Mouse (Mus musculus) hindbrain, embryonic 11.5 days (tissue): ENCODE measurements around the gene Doc2a. TPM values are rescaled to one million over a fixed set of nuclear protein-coding genes. Genes with fewer than 3 reads are reported as not detected.

ENCODE experiments used
- ATAC-seq: fragments of 200-750 bp; cut with Nextera tagmentation; 2 replicates; pipeline ENCODE4 v1.8.0; 2017; ENCODE audit warnings: mild to moderate bottlenecking, moderate TSS enrichment, moderate library complexity; ENCODE audit not compliant: low FRiP score
- DNase-seq: peaks from one replicate; pipeline ENCODE4 v3.0.0-alpha.2; 2015; ENCODE audit warnings: low spot score
- H3K27ac ChIP-seq: fragments of 300-500 bp; sonication (generic); 2 replicates; pipeline ENCODE4 v1.5.1; 2014; ENCODE audit warnings: mild to moderate bottlenecking, low read depth, low read length
- H3K27me3 ChIP-seq: fragments of 300-500 bp; sonication (generic); 2 replicates; pipeline ENCODE4 v1.6.1; 2014; ENCODE audit warnings: mild to moderate bottlenecking, low read length, moderate library complexity, mixed read lengths; ENCODE audit not compliant: control insufficient read depth, insufficient read depth
- H3K36me3 ChIP-seq: fragments of 300-500 bp; sonication (generic); 2 replicates; pipeline ENCODE4 v1.6.1; 2014; ENCODE audit warnings: mild to moderate bottlenecking, low read length, moderate library complexity, mixed read lengths; ENCODE audit not compliant: control insufficient read depth, insufficient read depth
- H3K4me1 ChIP-seq: fragments of 300-500 bp; sonication (generic); replicated peaks from 2 replicates; pipeline ENCODE4 v1.6.1; 2014; ENCODE audit warnings: low read length, mixed read lengths; ENCODE audit not compliant: control insufficient read depth, insufficient read depth
- H3K4me2 ChIP-seq: fragments of 300-500 bp; sonication (generic); replicated peaks from 2 replicates; pipeline ENCODE4 v1.6.1; 2014; ENCODE audit warnings: mild to moderate bottlenecking, low read depth, low read length
- H3K4me3 ChIP-seq: fragments of 300-500 bp; sonication (generic); 2 replicates; pipeline ENCODE4 v1.5.1; 2014; ENCODE audit warnings: low read depth, low read length
- H3K9ac ChIP-seq: fragments of 300-500 bp; sonication (generic); 2 replicates; pipeline ENCODE4 v1.6.1; 2014; ENCODE audit warnings: low read depth, low read length
- H3K9me3 ChIP-seq: fragments of 300-500 bp; sonication (generic); 2 replicates; pipeline ENCODE4 v1.6.1; 2016; ENCODE audit warnings: low read length; ENCODE audit not compliant: control insufficient read depth
- WGBS: fragments of 180-500 bp; shearing (Covaris S2); extraction: QIAGEN DNeasy Blood & Tissue Kit; methylation state at CpG from one replicate; pipeline ENCODE4 v1.1.7; 2014; 5-methylcytosine and 5-hydroxymethylcytosine counted together
- polyA plus RNA-seq: library from polyadenylated mRNA; unstranded; fragments of >200 nt; fragmentation: Nextera tagmentation; extraction: Ambion mirVana; gene quantifications from 2 replicates; pipeline ENCODE4 v1.2.1, GENCODE M21; 2014

The Doc2a gene
- polyA plus RNA-seq, 1 experiment from 2014 or later: 3.4 TPM

- Histone ChIP-seq H3K4me2 (no peak overlapping the region), H3K27me3 (no peaks in the 10 kb centered on the region), H3K9me3 (no peaks in the 10 kb centered on the region), H3K36me3 (peaks cover 2% of the 10 kb centered on the region; the same call in 1 of the 2 replicates), H3K27ac (no peak overlapping the region), H3K9ac (no peak overlapping the region), H3K4me1 (peaks cover 6% of the 10 kb centered on the region), H3K4me3 (no peak overlapping the region)
- DNase-seq (no peak), ATAC-seq (no peak)
- WGBS: 95% methylated on average over 6 of the region's 6 CpGs
Measured at GRCm38 (mm10) chr7:126803181-126803580, 44.0 kb upstream of the Doc2a start.

DNA sequence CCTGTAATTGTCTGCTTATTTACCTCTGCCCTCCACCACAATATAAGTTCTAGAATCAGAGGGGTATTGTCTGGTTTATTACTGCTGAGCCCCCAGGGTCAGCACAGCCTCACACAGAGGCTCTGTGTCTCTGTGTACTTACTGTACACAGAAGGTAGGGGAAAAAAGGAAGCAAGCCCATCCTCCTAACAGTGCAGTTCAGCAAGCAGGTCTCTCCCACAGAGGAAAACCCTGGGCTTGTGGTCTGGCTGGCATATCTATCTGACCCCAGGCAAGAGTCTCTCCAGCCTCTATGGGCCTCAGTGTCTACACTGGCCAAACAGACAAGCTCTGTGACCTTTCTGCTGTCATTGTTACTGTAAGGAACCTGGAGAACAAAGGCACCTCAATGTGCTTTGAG is 43.5 kb upstream of the Doc2a start:
- Histone ChIP-seq H3K9me3 (no peaks in the 10 kb centered on the region), H3K27ac (no peak overlapping the region), H3K4me2 (no peak overlapping the region), H3K36me3 (peaks cover 2% of the 10 kb centered on the region; the same call in 1 of the 2 replicates), H3K9ac (no peak overlapping the region), H3K27me3 (no peaks in the 10 kb centered on the region), H3K4me3 (no peak overlapping the region), H3K4me1 (peaks cover 9% of the 10 kb centered on the region)
- DNase-seq (no peak), ATAC-seq (no peak)

GRCm38 (mm10) chr7:126806956-126807355 is 40.3 kb upstream of the Doc2a start:
- 84% methylated on average over 6 of the region's 6 CpGs for WGBS

DNA sequence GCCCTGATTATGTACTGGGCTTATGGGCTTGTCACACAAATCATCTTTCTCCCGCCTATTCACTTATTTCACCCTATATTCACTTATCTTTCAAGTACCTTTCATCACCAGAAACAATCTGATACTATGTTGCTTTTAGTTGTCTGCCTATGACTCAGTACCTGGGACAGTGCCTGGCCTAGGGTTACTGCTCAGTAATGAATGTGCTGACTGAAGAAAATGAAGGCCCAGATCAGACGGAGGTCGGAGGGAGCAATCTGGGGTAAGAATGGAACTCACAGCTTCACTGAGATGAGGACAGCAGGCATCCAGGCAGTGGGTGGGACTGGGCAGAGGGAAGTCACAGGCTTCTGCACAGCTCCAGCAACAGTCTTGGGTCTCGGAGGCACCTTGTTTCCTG is 39.8 kb upstream of the Doc2a start:
- Histone ChIP-seq H3K27me3 (no peaks in the 10 kb centered on the region), H3K27ac (no peak overlapping the region), H3K4me3 (no peak overlapping the region), H3K9me3 (no peaks in the 10 kb centered on the region), H3K36me3 (peaks cover 2% of the 10 kb centered on the region; the same call in 1 of the 2 replicates), H3K4me1 (peaks cover 9% of the 10 kb centered on the region), H3K4me2 (peak overlapping the region; percentile 85), H3K9ac (peak overlapping the region; percentile 81; the same call in 1 of the 2 replicates)
- ATAC-seq: no peak
- 66% methylated on average over 4 of the region's 4 CpGs for WGBS
- no peak for DNase-seq

More at GRCm38 (mm10) chr7:126806956-126807355, 40.3 kb upstream of the Doc2a start:
- Histone ChIP-seq H3K27ac (no peak overlapping the region), H3K4me1 (peaks cover 9% of the 10 kb centered on the region), H3K9me3 (no peaks in the 10 kb centered on the region), H3K9ac (no peak overlapping the region), H3K4me2 (no peak overlapping the region), H3K27me3 (no peaks in the 10 kb centered on the region), H3K4me3 (no peak overlapping the region), H3K36me3 (peaks cover 2% of the 10 kb centered on the region; the same call in 1 of the 2 replicates)
- DNase-seq: no peak
- no peak for ATAC-seq

- WGBS: under 1% methylated on average over 39 of the region's 43 CpGs
- H3K36me3 ChIP-seq: peaks cover 2% of the 10 kb centered on the region; the same call in 1 of the 2 replicates
- peak overlapping the region; percentile 58; the same call in 1 of the 2 replicates for H3K27ac ChIP-seq
- ATAC-seq (peak; percentile 93), DNase-seq (peak; percentile 88)
- no peaks in the 10 kb centered on the region for H3K9me3 ChIP-seq
- peak overlapping the region; percentile 60 for H3K4me3 ChIP-seq
- peaks cover 9% of the 10 kb centered on the region for H3K4me1 ChIP-seq
- no peaks in the 10 kb centered on the region for H3K27me3 ChIP-seq
- H3K9ac ChIP-seq: peak overlapping the region; percentile 81
- peak overlapping the region; percentile 85 for H3K4me2 ChIP-seq
Measured at GRCm38 (mm10) chr7:126808703-126809455, 38.3 kb upstream of the Doc2a start.

DNA sequence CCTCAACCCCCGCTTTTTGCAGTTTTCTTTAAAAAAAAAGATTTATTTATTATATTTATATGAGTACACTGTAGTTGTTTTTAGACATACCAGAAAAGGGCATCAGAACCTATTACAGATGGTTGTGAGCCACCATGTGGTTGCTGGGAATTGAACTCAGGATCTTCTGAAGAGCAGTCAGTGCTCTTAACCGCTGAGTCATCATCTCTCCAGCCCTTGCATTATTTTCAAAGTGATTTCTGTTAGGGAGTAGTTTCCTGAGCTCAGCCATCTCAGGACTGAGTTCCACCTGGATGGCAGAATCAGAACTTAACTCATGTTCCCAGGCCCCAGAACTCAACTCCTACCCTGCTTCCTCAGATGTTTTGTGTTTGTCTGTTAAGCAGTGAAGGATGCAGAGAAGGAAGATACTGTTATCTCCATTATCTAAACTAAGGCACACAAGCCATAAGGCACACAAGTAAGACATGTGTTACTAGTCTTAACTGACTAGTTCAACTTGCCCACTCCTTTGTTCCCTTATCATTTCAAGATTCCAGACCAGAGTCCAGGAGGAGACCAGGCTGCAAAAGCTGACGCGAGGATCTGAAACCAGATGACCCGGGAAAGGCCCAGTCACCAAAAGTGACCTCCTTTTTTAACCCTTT is 37.4 kb upstream of the Doc2a start:
- DNase-seq (no peak), ATAC-seq (no peak)
- Histone ChIP-seq H3K27ac (no peak overlapping the region), H3K9ac (no peak overlapping the region; the same call in 1 of the 2 replicates), H3K9me3 (no peaks in the 10 kb centered on the region), H3K27me3 (no peaks in the 10 kb centered on the region), H3K4me3 (no peak overlapping the region), H3K4me2 (peak overlapping the region; percentile 85; the same call in 1 of the 2 replicates), H3K36me3 (peaks cover 2% of the 10 kb centered on the region; the same call in 1 of the 2 replicates), H3K4me1 (peaks cover 9% of the 10 kb centered on the region)
- WGBS: 74% methylated on average over 5 of the region's 5 CpGs

- no peak overlapping the region for H3K4me2 ChIP-seq
- no peaks in the 10 kb centered on the region for H3K4me1 ChIP-seq
- no peak for DNase-seq
- no peaks in the 10 kb centered on the region for H3K9me3 ChIP-seq
- no peak overlapping the region for H3K27ac ChIP-seq
- H3K9ac ChIP-seq: no peak overlapping the region
- no peak for ATAC-seq
- WGBS: 51% methylated on average over 8 of the region's 8 CpGs
- H3K27me3 ChIP-seq: no peaks in the 10 kb centered on the region
- H3K36me3 ChIP-seq: no peaks in the 10 kb centered on the region
- no peak overlapping the region for H3K4me3 ChIP-seq
Measured at GRCm38 (mm10) chr7:126815726-126816222, 31.4 kb upstream of the Doc2a start.

DNA sequence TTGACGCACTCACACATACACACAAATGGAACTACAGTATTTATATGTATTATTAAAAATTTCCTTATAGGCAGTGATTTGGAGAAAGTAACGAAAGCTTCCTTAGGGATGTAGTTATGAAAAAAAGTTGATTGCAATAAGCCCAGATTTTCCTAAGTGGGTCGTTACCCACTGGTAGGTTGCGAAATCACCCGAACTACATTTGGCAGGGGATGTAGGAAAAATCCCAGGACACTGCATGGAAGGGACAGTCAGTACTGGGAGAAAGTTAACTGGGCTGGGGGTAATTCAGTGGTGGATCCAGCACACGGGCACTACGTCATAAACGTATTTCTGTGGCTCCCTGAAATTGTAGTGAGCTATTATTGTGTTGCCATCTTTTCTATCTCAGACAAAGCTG is 30.7 kb upstream of the Doc2a start:
- Histone ChIP-seq H3K9me3 (no peaks in the 10 kb centered on the region), H3K4me2 (no peak overlapping the region), H3K36me3 (no peaks in the 10 kb centered on the region), H3K4me1 (no peaks in the 10 kb centered on the region), H3K27me3 (no peaks in the 10 kb centered on the region), H3K27ac (no peak overlapping the region), H3K9ac (no peak overlapping the region), H3K4me3 (no peak overlapping the region)
- WGBS: 89% methylated on average over 8 of the region's 8 CpGs
- ATAC-seq (no peak), DNase-seq (no peak)
